Mouse (Mus musculus) gastrocnemius, adult 2 months (tissue): Measurements from ENCODE around the gene 2700049A03Rik. TPM values are rescaled to one million over a fixed set of nuclear protein-coding genes. Genes with fewer than 3 reads are reported as not detected.

Source experiments
- DNase-seq: peaks from one replicate; pipeline ENCODE4 v3.0.0; 2022
- H3K27ac ChIP-seq: fragments of 200-600 bp; 2 replicates; pipeline ENCODE4 v1.8.1; 2022; ENCODE audit warnings: mild to moderate bottlenecking
- H3K4me3 ChIP-seq: fragments of 200-600 bp; 2 replicates; pipeline ENCODE4 v1.8.1; 2022; ENCODE audit warnings: mild to moderate bottlenecking, moderate library complexity
- CTCF ChIP-seq: fragments of 200-600 bp; IDR thresholded peaks from 2 replicates; pipeline ENCODE4 v1.8.1; 2022; ENCODE audit warnings: antibody characterized with exemption, mild to moderate bottlenecking, moderate library complexity
- intact Hi-C: fragments of 180-260 bp; cut with DNase I; formaldehyde crosslinking; loops from one replicate; pipeline ENCODE4 v1.15.1; 2025
- total RNA-seq, 2 experiments: library from RNA; stranded (reverse); gene quantifications; 2 replicates each; pipeline ENCODE4 v1.2.3; 2021

2700049A03Rik gene
- total RNA-seq, 2 experiments from 2014 or later: 3.3 to 4.8 TPM

- no peak overlapping the region for H3K27ac ChIP-seq
- intact Hi-C loops: loop anchor here (10.0 kb wide), 1 partner anchor 373 kb away; no protein-coding TSS in a partner anchor
- H3K4me3 ChIP-seq: no peak overlapping the region
- no peak for DNase-seq
- no peak for TF ChIP-seq CTCF
These were observed 65.1 kb downstream of the 2700049A03Rik start for GRCm38 (mm10) chr12:71201753-71202152.

GRCm38 (mm10) chr12:71204303-71204702, 67.7 kb downstream of the 2700049A03Rik start:
- Histone ChIP-seq H3K27ac (no peak overlapping the region), H3K4me3 (no peak overlapping the region)
- intact Hi-C loops: loop anchor here (10.0 kb wide), 1 partner anchor 370 kb away; no protein-coding TSS in a partner anchor
- DNase-seq: no peak
- TF ChIP-seq CTCF: peak; percentile 31; the same call in 1 of the 2 replicates

- intact Hi-C loops: no loop called here
- TF ChIP-seq CTCF: no peak
- Histone ChIP-seq H3K4me3 (no peak overlapping the region), H3K27ac (no peak overlapping the region)
- DNase-seq: peak; percentile 37
These were observed 80.5 kb downstream of the 2700049A03Rik start for GRCm38 (mm10) chr12:71217191-71217590.

- TF ChIP-seq CTCF: no peak
- intact Hi-C loops: no loop called here
- Histone ChIP-seq H3K27ac (no peak overlapping the region), H3K4me3 (no peak overlapping the region)
- DNase-seq: peak; percentile 53
These were observed 81.3 kb downstream of the 2700049A03Rik start for GRCm38 (mm10) chr12:71217866-71218522.

- intact Hi-C loops: no loop called here
- no peak for TF ChIP-seq CTCF
- Histone ChIP-seq H3K4me3 (no peak overlapping the region), H3K27ac (no peak overlapping the region)
- no peak for DNase-seq
These were observed 86.1 kb downstream of the 2700049A03Rik start for GRCm38 (mm10) chr12:71222761-71223160.

GRCm38 (mm10) chr12:71227769-71228168, 91.1 kb downstream of the 2700049A03Rik start:
- H3K27ac ChIP-seq: no peak overlapping the region
- intact Hi-C loops: no loop called here
- DNase-seq: peak; percentile 18
- no peak for TF ChIP-seq CTCF
- H3K4me3 ChIP-seq: no peak overlapping the region

GRCm38 (mm10) chr12:71228925-71229649, 92.4 kb downstream of the 2700049A03Rik start:
- no peak for DNase-seq
- Histone ChIP-seq H3K27ac (no peak overlapping the region), H3K4me3 (no peak overlapping the region)
- intact Hi-C loops: no loop called here
- TF ChIP-seq CTCF: no peak

- TF ChIP-seq CTCF: no peak
- H3K27ac ChIP-seq: no peak overlapping the region
- intact Hi-C loops: no loop called here
- H3K4me3 ChIP-seq: no peak overlapping the region
- no peak for DNase-seq
These were observed 94.9 kb downstream of the 2700049A03Rik start for GRCm38 (mm10) chr12:71231561-71231960.

- no peak for TF ChIP-seq CTCF
- DNase-seq: no peak
- no peak overlapping the region for H3K27ac ChIP-seq
- intact Hi-C loops: no loop called here
- H3K4me3 ChIP-seq: no peak overlapping the region
These were observed 96.8 kb downstream of the 2700049A03Rik start for GRCm38 (mm10) chr12:71233426-71233825.

GRCm38 (mm10) chr12:71237074-71237473, 100.4 kb downstream of the 2700049A03Rik start:
- H3K27ac ChIP-seq: no peak overlapping the region
- intact Hi-C loops: no loop called here
- H3K4me3 ChIP-seq: no peak overlapping the region
- TF ChIP-seq CTCF: no peak
- no peak for DNase-seq

GRCm38 (mm10) chr12:71242791-71243190, 106.1 kb downstream of the 2700049A03Rik start:
- TF ChIP-seq CTCF: no peak
- Histone ChIP-seq H3K27ac (no peak overlapping the region), H3K4me3 (no peak overlapping the region)
- DNase-seq: no peak
- intact Hi-C loops: no loop called here

GRCm38 (mm10) chr12:71244766-71245390, 108.2 kb downstream of the 2700049A03Rik start:
- peak overlapping the region; percentile 50; the same call in 1 of the 2 replicates for H3K27ac ChIP-seq

GRCm38 (mm10) chr12:71247191-71247590, 110.5 kb downstream of the 2700049A03Rik start:
- TF ChIP-seq CTCF: no peak
- no peak overlapping the region for H3K4me3 ChIP-seq
- H3K27ac ChIP-seq: no peak overlapping the region
- DNase-seq: no peak
- intact Hi-C loops: no loop called here

More at GRCm38 (mm10) chr12:71244766-71245390, 108.2 kb downstream of the 2700049A03Rik start:
- DNase-seq: no peak
- H3K4me3 ChIP-seq: peak overlapping the region; percentile 1; the same call in 1 of the 2 replicates
- intact Hi-C loops: no loop called here
- no peak for TF ChIP-seq CTCF
